Mouse (Mus musculus) intestine, postnatal 0 days (tissue): ENCODE results near the gene Gm12666. TPM values are rescaled to one million over a fixed set of nuclear protein-coding genes. Genes with fewer than 3 reads are reported as not detected.
A peak's percentile ranks its signal among the peaks of the same experiment; 100 is the strongest.
"Not testable (repeated sequence)": the region's sequence is repeated elsewhere in the genome, so short reads cannot be mapped to it uniquely, and the experiment has no call there.

ENCODE experiments used
- ATAC-seq: fragments of 200-750 bp; cut with Nextera tagmentation; 2 replicates; pipeline ENCODE4 v1.8.0; 2017; ENCODE audit warnings: mild to moderate bottlenecking, moderate TSS enrichment, moderate library complexity
- H3K27ac ChIP-seq: fragments of 300-500 bp; sonication (generic); 2 replicates; pipeline ENCODE4 v1.5.1; 2014; ENCODE audit warnings: mild to moderate bottlenecking, low read depth, low read length, moderate library complexity
- H3K27me3 ChIP-seq: fragments of 300-500 bp; sonication (generic); replicated peaks from 2 replicates; pipeline ENCODE4 v1.6.1; 2014; ENCODE audit warnings: low read length, mixed read lengths; ENCODE audit not compliant: control insufficient read depth, insufficient read depth
- H3K36me3 ChIP-seq: fragments of 300-500 bp; sonication (generic); 2 replicates; pipeline ENCODE4 v1.6.1; 2014; ENCODE audit warnings: mild to moderate bottlenecking, moderate library complexity; ENCODE audit not compliant: control insufficient read depth, insufficient read depth
- H3K4me1 ChIP-seq: fragments of 300-500 bp; sonication (generic); replicated peaks from 2 replicates; pipeline ENCODE4 v1.6.1; 2014; ENCODE audit warnings: antibody characterized with exemption, low read length, mixed read lengths; ENCODE audit not compliant: control insufficient read depth, insufficient read depth
- H3K4me2 ChIP-seq: fragments of 300-500 bp; sonication (generic); replicated peaks from 2 replicates; pipeline ENCODE4 v1.6.1; 2014; ENCODE audit warnings: low read depth, mild to moderate bottlenecking, moderate library complexity
- H3K4me3 ChIP-seq: fragments of 300-500 bp; sonication (generic); 2 replicates; pipeline ENCODE4 v1.5.1; 2014; ENCODE audit warnings: low read depth, low read length
- H3K9ac ChIP-seq: fragments of 300-500 bp; sonication (generic); 2 replicates; pipeline ENCODE4 v1.6.1; 2014; ENCODE audit warnings: mild to moderate bottlenecking, low read depth, low read length
- H3K9me3 ChIP-seq: fragments of 300-500 bp; sonication (generic); 2 replicates; pipeline ENCODE4 v1.6.1; 2016; ENCODE audit warnings: mixed run types; ENCODE audit not compliant: control insufficient read depth
- CTCF ChIP-seq: sonication (generic); IDR thresholded peaks from 2 replicates; pipeline ENCODE4 v1.5.1; 2016; ENCODE audit warnings: low read depth, mild to moderate bottlenecking, control low read depth, antibody characterized with exemption, moderate library complexity
- WGBS: fragments of 180-500 bp; shearing (Covaris S2); extraction: QIAGEN DNeasy Blood & Tissue Kit; methylation state at CpG from one replicate; pipeline ENCODE4 v1.1.7; 2014; 5-methylcytosine and 5-hydroxymethylcytosine counted together
- polyA plus RNA-seq: library from polyadenylated mRNA; unstranded; fragments of >200 nt; fragmentation: Nextera tagmentation; extraction: Ambion mirVana; gene quantifications from 2 replicates; pipeline ENCODE4 v1.2.1, GENCODE M21; 2015

Gene Gm12666
- polyA plus RNA-seq: not detected in 2 replicates

- ATAC-seq, H3K9me3 ChIP-seq, H3K4me2 ChIP-seq, H3K9ac ChIP-seq, H3K4me1 ChIP-seq, H3K4me3 ChIP-seq, H3K27me3 ChIP-seq, H3K27ac ChIP-seq, H3K36me3 ChIP-seq: not testable (repeated sequence)
- WGBS: 82% methylated on average over 1 of the region's 1 CpGs
These were observed at the start of gene Gm12666 for GRCm38 (mm10) chr4:92191649-92192048. Gene Gm12666 (minus strand): TSS chr4:92191749.

GRCm38 (mm10) chr4:92226326-92226725 lies 34.8 kb upstream of the Gm12666 start:
- no peak overlapping the region for H3K9ac ChIP-seq
- no peaks in the 10 kb centered on the region for H3K27me3 ChIP-seq
- no peaks in the 10 kb centered on the region for H3K36me3 ChIP-seq
- no peak for ATAC-seq
- H3K4me2 ChIP-seq: no peak overlapping the region
- H3K4me3 ChIP-seq: no peak overlapping the region
- WGBS: 66% methylated on average over 2 of the region's 2 CpGs
- 0 out of 2 replicates have a peak, but pooled peaks have one; percentile 7 for TF ChIP-seq CTCF
- no peak overlapping the region for H3K27ac ChIP-seq
- H3K9me3 ChIP-seq: no peaks in the 10 kb centered on the region
- no peaks in the 10 kb centered on the region for H3K4me1 ChIP-seq

- Histone ChIP-seq H3K36me3 (no peaks in the 10 kb centered on the region), H3K4me3 (no peak overlapping the region), H3K4me1 (no peaks in the 10 kb centered on the region), H3K27ac (no peak overlapping the region), H3K4me2 (no peak overlapping the region), H3K9ac (no peak overlapping the region), H3K9me3 (no peaks in the 10 kb centered on the region), H3K27me3 (no peaks in the 10 kb centered on the region)
- ATAC-seq: no peak
- no peak for TF ChIP-seq CTCF
- WGBS: 51% methylated on average over 1 of the region's 1 CpGs
These were observed 24.7 kb upstream of the Gm12666 start for GRCm38 (mm10) chr4:92216286-92216685.

- no peak for ATAC-seq
- no peaks in the 10 kb centered on the region for H3K4me1 ChIP-seq
- H3K4me2 ChIP-seq: no peak overlapping the region
- WGBS: 36% methylated on average over 1 of the region's 1 CpGs
- H3K9me3 ChIP-seq: no peaks in the 10 kb centered on the region
- TF ChIP-seq CTCF: no peak
- no peak overlapping the region for H3K9ac ChIP-seq
- no peak overlapping the region for H3K4me3 ChIP-seq
- H3K27me3 ChIP-seq: no peaks in the 10 kb centered on the region
- no peak overlapping the region for H3K27ac ChIP-seq
- no peaks in the 10 kb centered on the region for H3K36me3 ChIP-seq
These were observed 38.9 kb downstream of the Gm12666 start for GRCm38 (mm10) chr4:92152646-92153045.

DNA sequence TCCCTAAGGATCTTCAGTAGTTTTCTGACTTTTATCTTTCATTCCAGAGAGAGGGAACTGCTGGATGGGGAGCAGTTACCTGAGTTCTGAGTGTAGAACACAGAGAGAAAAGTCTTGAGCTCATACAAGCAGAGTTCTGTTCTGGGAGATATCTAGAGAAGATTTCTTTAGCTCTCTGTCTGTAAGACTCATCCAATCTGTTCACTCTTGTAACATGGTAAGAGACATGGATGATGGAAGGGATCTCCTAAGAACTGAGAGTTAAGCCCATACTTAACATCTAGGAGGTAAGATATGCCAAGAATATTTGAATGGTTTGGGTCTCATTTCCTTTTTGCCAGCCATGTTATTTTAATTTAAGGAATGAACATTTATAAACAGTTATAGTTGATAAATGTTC lies 44.4 kb downstream of the Gm12666 start, which contains the start of gene Izumo3:
Izumo3 (minus strand) TSS at position 101 of the 400 bp plus-strand sequence.
- H3K9me3 ChIP-seq: no peaks in the 10 kb centered on the region
- no peak within 1 kb of the TSS for H3K9ac ChIP-seq
- H3K27ac ChIP-seq: no peak within 1 kb of the TSS
- ATAC-seq: no peak
- TF ChIP-seq CTCF: no peak
- H3K27me3 ChIP-seq: no peaks in the 10 kb centered on the region
- H3K4me3 ChIP-seq: no peak within 1 kb of the TSS
- H3K36me3 ChIP-seq: no peaks in the 10 kb centered on the region
- H3K4me1 ChIP-seq: no peaks in the 10 kb centered on the region
- H3K4me2 ChIP-seq: no peak within 1 kb of the TSS

Other genes starting within 250 kb of the Gm12666 start
- not detected in 2 replicates for gene Izumo3, start 44.5 kb downstream of the Gm12666 start, polyA plus RNA-seq